11 mouse cellular contexts compared by ENCODE assay signal in genomic region chr5:111204976-111205586, GRCm38 (mm10).
DNase-seq lines count a peak whose midpoint lies in the region; ATAC-seq and TF ChIP-seq lines count a peak whose summit lies in the region.
"Had no signal": no experiment of that assay in that cellular context is flagged by ENCODE, and none has a peak within 500 bp of the region (broad histone marks: within the 10 kb centered on the region; RNA-seq: fewer than 3 reads in every experiment).

No protein-coding gene starts in this region.

- no peak for TF ChIP-seq CTCF in kidney, postnatal 0 days (IDR thresholded peaks at IDR 0.05; ENCODE audit: low read depth)

- H3K79me2 ChIP-seq in myocyte (ENCODE audit: control insufficient read depth, insufficient read depth): no peaks in the 10 kb centered on the region

- H3K4me3 ChIP-seq in kidney, postnatal 0 days (replicated peaks; ENCODE audit: low read depth, low read length): no peak overlapping the region
- H3K4me3 ChIP-seq in forebrain, embryonic 14.5 days (ENCODE audit: low read depth, low read length): no peak overlapping the region
- H3K4me3 ChIP-seq in myocyte: no peak overlapping the region

- no peaks in the 10 kb centered on the region for H3K9me3 ChIP-seq in kidney, postnatal 0 days (replicated peaks; ENCODE audit: low read length)
- H3K9me3 ChIP-seq in forebrain, embryonic 14.5 days (replicated peaks; ENCODE audit: control insufficient read depth, low read length): no peaks in the 10 kb centered on the region

- no peak overlapping the region for H3K4me2 ChIP-seq in kidney, postnatal 0 days (ENCODE audit: low read length)
- no peak overlapping the region for H3K4me2 ChIP-seq in forebrain, embryonic 14.5 days (ENCODE audit: low read length)
- H3K4me2 ChIP-seq in myocyte (ENCODE audit: low read depth): peak overlapping the region; percentile 63
- H3K4me2 ChIP-seq: heart, embryonic 11.5 days had no signal

- DNase-seq in kidney, postnatal 0 days (ENCODE audit: low spot score): peak; percentile 92
- DNase-seq in kidney, adult 11 months: no peak
- DNase-seq in adipocyte (ENCODE audit: low spot score): peak; percentile 50
- no peak for DNase-seq in forebrain, embryonic 14.5 days (ENCODE audit: low spot score)
- no peak for DNase-seq in gastrocnemius, postnatal 10 days
- no peak for DNase-seq in layer of hippocampus, postnatal 25 days (ENCODE audit: extremely low spot score in 1 of 2, low spot score in 1 of 2)
- DNase-seq: layer of hippocampus, postnatal 36 days had no signal

- H3ac ChIP-seq in myocyte (ENCODE audit: control insufficient read depth, insufficient read length): no peak overlapping the region

- no peak for ATAC-seq in kidney, postnatal 0 days (replicated peaks; ENCODE audit: low FRiP score, low read depth)
- no peak for ATAC-seq in forebrain, embryonic 14.5 days
- no peak for ATAC-seq in activated CD4-positive, CD25-positive, alpha-beta regulatory T cell, adult 4 months

- no peak for TF ChIP-seq POLR2A in myocyte (IDR thresholded peaks at IDR 0.05; ENCODE audit: insufficient read length, low read depth)

- peaks cover 22% of the 10 kb centered on the region for H3K4me1 ChIP-seq in kidney, postnatal 0 days (replicated peaks; ENCODE audit: insufficient read depth, low read length)
- peaks cover 62% of the 10 kb centered on the region for H3K4me1 ChIP-seq in forebrain, embryonic 14.5 days (ENCODE audit: control insufficient read depth, insufficient read depth, low read length)

- no peak overlapping the region for H3K9ac ChIP-seq in kidney, postnatal 0 days (ENCODE audit: low read depth, low read length)
- H3K9ac ChIP-seq in forebrain, embryonic 14.5 days (ENCODE audit: low read length): no peak overlapping the region
- H3K9ac ChIP-seq: liver, embryonic 14.5 days had no signal

- WGBS in kidney, postnatal 0 days: 29% methylated on average over 4 of the region's 4 CpGs
- 45% methylated on average over 4 of the region's 4 CpGs for WGBS in forebrain, embryonic 14.5 days

- H3K27me3 ChIP-seq in kidney, postnatal 0 days (ENCODE audit: insufficient read depth, low read length): no peaks in the 10 kb centered on the region
- H3K27me3 ChIP-seq in forebrain, embryonic 14.5 days (replicated peaks; ENCODE audit: control insufficient read depth, insufficient read depth, low read length): no peaks in the 10 kb centered on the region
- no peaks in the 10 kb centered on the region for H3K27me3 ChIP-seq in myocyte (ENCODE audit: control insufficient read depth, insufficient read depth, insufficient read length)

- H3K27ac ChIP-seq in kidney, postnatal 0 days: peak overlapping the region; percentile 64
- peak overlapping the region; percentile 66 for H3K27ac ChIP-seq in forebrain, embryonic 14.5 days (ENCODE audit: low read depth, low read length)
- H3K27ac ChIP-seq: liver, embryonic 14.5 days had no signal

- no peaks in the 10 kb centered on the region for H3K36me3 ChIP-seq in kidney, postnatal 0 days (ENCODE audit: insufficient read depth, low read length)
- H3K36me3 ChIP-seq in forebrain, embryonic 14.5 days (ENCODE audit: control insufficient read depth, insufficient read depth, low read length): no peaks in the 10 kb centered on the region
- no peaks in the 10 kb centered on the region for H3K36me3 ChIP-seq in myocyte (ENCODE audit: control insufficient read depth, insufficient read depth)

TF ChIP-seq in myocyte, 11 proteins besides CTCF, POLR2A, EP300 and RAD21:
- TF ChIP-seq MYOD1 (IDR thresholded peaks at IDR 0.05; ENCODE audit: control insufficient read depth in 1 of 3, insufficient read length in 2 of 3, low read depth in 2 of 3): peak in 2 of 3 experiments; percentile 59 to 81
- TF ChIP-seq MAX (IDR thresholded peaks at IDR 0.05; ENCODE audit: low read depth): no peak
- no peak for TF ChIP-seq POLR2AphosphoS2 (IDR thresholded peaks at IDR 0.05; ENCODE audit: insufficient read length, low read depth)
- no peak for TF ChIP-seq REST (IDR thresholded peaks at IDR 0.05; ENCODE audit: insufficient read depth, insufficient read length)
- TF ChIP-seq CEBPB (IDR thresholded peaks at IDR 0.05; ENCODE audit: insufficient read depth, poor library complexity, severe bottlenecking): peak; percentile 91
- no peak for TF ChIP-seq SRF (IDR thresholded peaks at IDR 0.05; ENCODE audit: control insufficient read depth, insufficient read length, low read depth)
- TF ChIP-seq E2F4 (IDR thresholded peaks at IDR 0.05; ENCODE audit: insufficient read depth): no peak
- TF ChIP-seq MYOG (IDR thresholded peaks at IDR 0.05; ENCODE audit: control insufficient read depth in 1 of 3, insufficient read depth in 1 of 3, insufficient read length in 2 of 3, low read depth in 2 of 3): peak in 1 of 3 experiments; percentile 76

Comparison
In these comparisons a context has a peak if more than half of its experiments do, and no peak if none do; other contexts are left out.
1. DNase-seq: peak in kidney, postnatal 0 days (single experiment) and adipocyte (single experiment); none in kidney, adult 11 months (single experiment), forebrain, embryonic 14.5 days (single experiment), gastrocnemius, postnatal 10 days (single experiment) and layer of hippocampus, postnatal 25 days (0 of 2).